Mouse (Mus musculus) liver, embryonic 18 days (tissue): Measurements from ENCODE around the gene Gm10318. TPM values are rescaled to one million over a fixed set of nuclear protein-coding genes. Genes with fewer than 3 reads are reported as not detected.

Experiments used
- polyA plus RNA-seq: library from polyadenylated mRNA; depleted of rRNA; stranded (reverse); fragments of >200 nt; gene quantifications from 2 replicates; pipeline ENCODE4 v1.2.3, GENCODE M21; 2012; rRNA removed

The Gm10318 gene
- not detected in 2 replicates for polyA plus RNA-seq

GRCm38 (mm10) chr10:77852559-77852958, at the start of gene Gm10318:
Gm10318 (plus strand) TSS chr10:77852859.

GRCm38 (mm10) chr10:77811743-77812142, 40.9 kb upstream of the Gm10318 start, which contains the start of gene Gm9507:
Gm9507 (minus strand) TSS chr10:77811843.

GRCm38 (mm10) chr10:77814382-77814781, 38.3 kb upstream of the Gm10318 start, which contains the start of gene Gm2696:
Gm2696 (plus strand) TSS chr10:77814682.

DNA sequence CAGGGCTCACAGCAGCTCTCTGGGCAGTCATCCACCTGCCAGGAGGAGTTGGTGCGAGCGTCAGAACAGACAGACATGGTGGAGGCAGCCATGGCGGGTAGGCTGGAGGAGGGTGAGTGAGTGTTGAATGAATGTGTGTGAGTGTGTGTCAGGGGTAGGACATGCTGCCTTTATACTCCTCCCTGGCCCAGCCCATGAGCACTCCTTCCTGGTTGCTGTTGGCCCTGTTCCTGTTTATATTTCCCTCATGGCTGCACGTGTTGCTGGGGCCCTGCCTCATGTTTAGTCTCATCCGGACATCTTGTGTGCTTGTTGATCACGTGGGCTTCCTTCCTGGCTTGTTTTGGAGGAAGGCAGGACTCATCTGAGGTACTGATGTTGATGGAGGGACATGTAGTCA, 25.7 kb upstream of the Gm10318 start, which contains the start of gene Krtap10-4:
Gene Krtap10-4 (minus strand): TSS at position 145 of the 400 bp plus-strand sequence.

GRCm38 (mm10) chr10:77835647-77836046, 17.0 kb upstream of the Gm10318 start, which contains the start of gene Krtap10-10:
Krtap10-10 (plus strand) TSS chr10:77835947.

DNA sequence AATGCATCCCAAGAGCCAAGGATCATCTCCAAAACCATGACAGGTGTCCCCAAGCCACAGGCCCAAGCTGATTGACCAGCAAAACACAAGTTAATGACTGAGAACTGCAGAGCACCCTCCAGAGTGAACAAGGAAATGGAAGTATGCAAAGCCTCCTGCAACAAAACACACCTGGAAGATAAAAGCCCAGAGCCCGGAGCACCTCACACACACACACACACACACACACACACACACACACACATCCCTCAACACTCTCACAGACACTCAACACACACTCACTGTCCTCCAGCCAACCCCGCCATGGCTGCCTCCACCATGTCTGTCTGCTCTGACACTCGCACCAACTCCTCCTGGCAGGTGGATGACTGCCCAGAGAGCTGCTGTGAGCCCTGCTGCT, 6.2 kb upstream of the Gm10318 start, which contains the start of gene Gm36176:
Gene Gm36176 (plus strand): TSS at position 301 of the 400 bp plus-strand sequence.

DNA sequence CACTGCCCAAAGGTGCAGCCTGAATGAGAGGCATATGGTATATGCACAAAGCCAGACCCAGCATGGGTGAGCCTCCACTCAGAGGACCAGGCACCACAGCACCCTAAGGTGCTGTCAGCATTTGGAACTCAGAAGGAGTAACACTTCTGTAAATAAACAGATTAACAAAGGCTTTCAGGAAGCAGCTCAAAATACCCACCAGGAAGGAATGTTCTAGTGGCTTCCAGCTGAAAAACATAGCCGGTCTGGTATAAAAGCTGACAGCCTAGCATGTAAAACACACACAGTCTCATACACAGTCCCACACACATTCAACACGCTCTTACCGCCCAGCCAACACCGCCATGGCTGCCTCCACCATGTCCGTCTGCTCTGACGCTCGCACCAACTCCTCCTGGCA, 9.0 kb downstream of the Gm10318 start, which contains the start of gene Gm3285:
Gene Gm3285 (plus strand): TSS at position 301 of the 400 bp plus-strand sequence.

GRCm38 (mm10) chr10:77902211-77902893, 49.7 kb downstream of the Gm10318 start, which contains the start of gene Lrrc3:
Lrrc3 (minus strand) TSS chr10:77902536.

Other genes starting within 250 kb of the Gm10318 start
- gene Sumo3, start 246.8 kb upstream of the Gm10318 start, polyA plus RNA-seq, result 123 and 134 TPM in 2 replicates
- 0.16 TPM in 1 of 2 replicates, not detected in the other for gene Gm49325, start 246.7 kb upstream of the Gm10318 start, polyA plus RNA-seq
- gene Ube2g2, start 230.6 kb upstream of the Gm10318 start, polyA plus RNA-seq, result 22.9 and 27.2 TPM in 2 replicates
- gene Tspear, start 166.3 kb upstream of the Gm10318 start, polyA plus RNA-seq, result 0.10 and 0.12 TPM in 2 replicates
- not detected in 2 replicates for gene Gm19402, start 162.1 kb upstream of the Gm10318 start, polyA plus RNA-seq
- gene Gm9508, start 155.6 kb upstream of the Gm10318 start, polyA plus RNA-seq, result not detected in 2 replicates
- not detected in 2 replicates for gene Gm10272, start 146.2 kb upstream of the Gm10318 start, polyA plus RNA-seq
- not detected in 2 replicates for gene Gm10024, start 141.4 kb upstream of the Gm10318 start, polyA plus RNA-seq
- not detected in 2 replicates for gene Gm10142, start 137.1 kb upstream of the Gm10318 start, polyA plus RNA-seq
- not detected in 2 replicates for gene Krtap12-1, start 132.3 kb upstream of the Gm10318 start, polyA plus RNA-seq
- not detected in 2 replicates for gene Gm10100, start 126.4 kb upstream of the Gm10318 start, polyA plus RNA-seq
- gene Gm18596, start 110.2 kb upstream of the Gm10318 start, polyA plus RNA-seq, result not detected in 2 replicates
- gene Gm9736, start 101.5 kb upstream of the Gm10318 start, polyA plus RNA-seq, result not detected in 2 replicates
- gene Gm3233, start 93.2 kb upstream of the Gm10318 start, polyA plus RNA-seq, result not detected in 2 replicates
- gene Gm3238, start 81.5 kb upstream of the Gm10318 start, polyA plus RNA-seq, result not detected in 2 replicates
- gene Gm7138, start 75.9 kb upstream of the Gm10318 start, polyA plus RNA-seq, result not detected in 2 replicates
- gene Gm3250, start 70.3 kb upstream of the Gm10318 start, polyA plus RNA-seq, result not detected in 2 replicates
- gene Gm7137, start 64.7 kb upstream of the Gm10318 start, polyA plus RNA-seq, result not detected in 2 replicates
- not detected in 2 replicates for gene Gm9639, start 57.8 kb upstream of the Gm10318 start, polyA plus RNA-seq
- gene Gm19668, start 53.7 kb upstream of the Gm10318 start, polyA plus RNA-seq, result not detected in 2 replicates
- gene Gm9507, start 41.0 kb upstream of the Gm10318 start, polyA plus RNA-seq, result not detected in 2 replicates
- not detected in 2 replicates for gene Gm2696, start 38.2 kb upstream of the Gm10318 start, polyA plus RNA-seq
- gene Krtap10-4, start 25.8 kb upstream of the Gm10318 start, polyA plus RNA-seq, result not detected in 2 replicates
- gene Krtap10-10, start 16.9 kb upstream of the Gm10318 start, polyA plus RNA-seq, result not detected in 2 replicates
- gene Gm36176, start 6.1 kb upstream of the Gm10318 start, polyA plus RNA-seq, result not detected in 2 replicates
- not detected in 2 replicates for gene Gm3285, start 9.1 kb downstream of the Gm10318 start, polyA plus RNA-seq
- gene Lrrc3, start 49.7 kb downstream of the Gm10318 start, polyA plus RNA-seq, result 17.4 and 18.2 TPM in 2 replicates
- 9.9 and 16.6 TPM in 2 replicates for gene Trpm2, start 117.7 kb downstream of the Gm10318 start, polyA plus RNA-seq
- gene 1810043G02Rik, start 125.7 kb downstream of the Gm10318 start, polyA plus RNA-seq, result 4.6 and 5.0 TPM in 2 replicates
- 52.9 and 54.7 TPM in 2 replicates for gene Pfkl, start 157.2 kb downstream of the Gm10318 start, polyA plus RNA-seq
- 0.02 and 0.05 TPM in 2 replicates for gene Dnmt3l, start 189.1 kb downstream of the Gm10318 start, polyA plus RNA-seq
- gene Aire, start 190.8 kb downstream of the Gm10318 start, polyA plus RNA-seq, result 0.02 TPM in 2 replicates
- gene Icosl, start 216.4 kb downstream of the Gm10318 start, polyA plus RNA-seq, result 3.0 and 3.3 TPM in 2 replicates